Mouse (Mus musculus) thymus, adult 2 months (tissue): ENCODE data around the gene Nmral1.

Source experiments
- CTCF ChIP-seq: fragments of 200-500 bp; IDR thresholded peaks from 2 replicates; pipeline ENCODE4 v1.5.1; 2012; ENCODE audit warnings: mild to moderate bottlenecking, control low read depth, low read length, moderate library complexity, borderline replicate concordance; ENCODE audit not compliant: control insufficient read depth, poor library complexity, insufficient read depth; ENCODE audit errors: extremely low read depth
- POLR2A ChIP-seq: fragments of 200-500 bp; IDR thresholded peaks from 2 replicates; pipeline ENCODE4 v1.6.1; 2012; ENCODE audit warnings: mild to moderate bottlenecking, low read length, control low read depth, moderate library complexity; ENCODE audit not compliant: control insufficient read depth, poor library complexity, insufficient read depth; ENCODE audit errors: extremely low read depth

DNA sequence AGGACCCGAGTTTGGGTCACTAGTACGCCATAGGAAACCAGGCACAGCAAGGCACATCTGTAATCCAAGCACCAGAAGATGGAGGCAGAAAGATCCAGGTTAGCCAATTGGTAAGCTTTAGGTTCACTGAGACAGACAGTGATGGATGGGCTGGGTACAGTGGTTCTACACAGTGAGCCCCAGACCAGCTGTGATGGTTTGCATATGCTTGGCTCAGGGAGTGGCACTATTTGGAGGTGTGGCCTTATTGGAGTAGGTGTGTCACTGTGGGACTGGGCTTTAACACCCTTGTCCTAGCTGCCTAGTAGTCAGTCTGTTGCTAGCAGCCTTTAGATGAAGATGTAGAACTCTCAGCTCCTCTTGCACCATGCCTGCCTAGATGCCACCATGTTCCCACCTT, 55.4 kb downstream of the Nmral1 start:
- TF ChIP-seq POLR2A (no peak), CTCF (no peak)
